In the genomic region with DNA sequence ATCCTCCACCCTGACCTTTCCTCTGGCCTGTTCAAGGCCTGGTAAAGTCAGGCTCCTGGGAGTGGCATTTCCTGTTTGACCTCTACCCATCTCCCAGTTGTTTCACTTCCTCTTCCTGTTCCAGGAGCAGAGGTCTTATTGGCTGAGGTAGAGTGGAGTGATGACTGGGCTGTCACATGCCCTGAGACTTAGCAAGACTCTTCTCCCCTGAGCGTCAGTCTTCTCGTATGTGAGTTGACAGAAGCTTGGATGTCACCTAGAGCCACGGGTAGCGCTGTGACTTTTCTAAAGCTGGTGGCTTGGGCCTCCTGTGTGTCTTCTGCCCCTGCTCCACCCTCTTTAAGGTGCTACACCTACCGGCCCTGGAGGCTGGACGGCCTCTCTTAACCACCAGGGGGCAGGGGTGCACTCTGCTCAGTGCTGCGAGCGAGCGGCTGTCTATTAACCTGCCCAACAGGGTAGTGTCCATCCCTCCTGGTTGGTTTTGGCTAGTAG, we compare ENCODE assay signal across 8 mouse cellular contexts. TPM values are rescaled to one million over a fixed set of nuclear protein-coding genes. Genes with fewer than 3 reads are reported as not detected.
DNase-seq lines count a peak whose midpoint lies in the region; ATAC-seq and TF ChIP-seq lines count a peak whose summit lies in the region.

No protein-coding gene starts in this region.

- peak; percentile 69 for ATAC-seq in liver, embryonic 12.5 days
- no peak for ATAC-seq in neural tube, embryonic 11.5 days (ENCODE audit: insufficient read depth, low FRiP score, low TSS enrichment)

- 14% methylated on average over 9 of the region's 9 CpGs for WGBS in kidney, adult 2 months
- WGBS in liver, embryonic 12.5 days (ENCODE audit: insufficient replicate concordance) = 11% methylated on average over 9 of the region's 9 CpGs
- 27% methylated on average over 9 of the region's 9 CpGs for WGBS in neural tube, embryonic 11.5 days

- H3K9ac ChIP-seq in liver, embryonic 12.5 days = no peak overlapping the region
- no peak overlapping the region for H3K9ac ChIP-seq in neural tube, embryonic 11.5 days (ENCODE audit: low read length)

- no peak; the same call in 1 of the 2 replicates for TF ChIP-seq POLR2A in testis, adult 2 months (IDR thresholded peaks at IDR 0.05; ENCODE audit: control insufficient read depth, low read depth, low read length)
- TF ChIP-seq POLR2A in kidney, adult 2 months (IDR thresholded peaks at IDR 0.05; ENCODE audit: low read depth, low read length) = no peak

- no peaks in the 10 kb centered on the region for H3K27me3 ChIP-seq in testis, adult 2 months (ENCODE audit: control insufficient read depth, insufficient read depth, low read length)
- no peaks in the 10 kb centered on the region for H3K27me3 ChIP-seq in kidney, adult 2 months (replicated peaks; ENCODE audit: control insufficient read depth, insufficient read depth, low read length)
- peaks cover 20% of the 10 kb centered on the region for H3K27me3 ChIP-seq in liver, embryonic 12.5 days (replicated peaks)
- H3K27me3 ChIP-seq in neural tube, embryonic 11.5 days (ENCODE audit: control insufficient read depth, insufficient read depth, low read length) = no peaks in the 10 kb centered on the region

- H3K4me1 ChIP-seq in testis, adult 2 months (ENCODE audit: control insufficient read depth, insufficient read depth, low read length) = peaks cover 2% of the 10 kb centered on the region; the same call in 1 of the 2 replicates
- H3K4me1 ChIP-seq in kidney, adult 2 months (ENCODE audit: control insufficient read depth, insufficient read depth, low read length) = peaks cover 5% of the 10 kb centered on the region; the same call in 1 of the 2 replicates
- peaks cover 61% of the 10 kb centered on the region for H3K4me1 ChIP-seq in liver, embryonic 12.5 days
- peaks cover 11% of the 10 kb centered on the region; the same call in 1 of the 2 replicates for H3K4me1 ChIP-seq in neural tube, embryonic 11.5 days (ENCODE audit: control insufficient read depth, insufficient read depth, low read length)

- no peak for DNase-seq in testis, postnatal 14 days (ENCODE audit: low spot score)
- DNase-seq in cerebellum, adult 8-10 months = peak; percentile 54
- peak; percentile 78 for DNase-seq in gastrocnemius, postnatal 14 days
- peak; percentile 85 for DNase-seq in kidney, adult 2 months
- DNase-seq in neural tube, embryonic 11.5 days (ENCODE audit: low spot score) = peak; percentile 72
- DNase-seq in testis, postnatal 10 days (ENCODE audit: low spot score) = peak; percentile 88

- no peak overlapping the region for H3K27ac ChIP-seq in testis, adult 2 months (ENCODE audit: control insufficient read depth, insufficient read depth, low read depth, low read length)
- 0 out of 2 replicates have a peak overlapping the region, but pooled peaks have one; percentile 12 for H3K27ac ChIP-seq in kidney, adult 2 months (ENCODE audit: insufficient read depth, low read depth, low read length)
- peak overlapping the region; percentile 16; the same call in 1 of the 2 replicates for H3K27ac ChIP-seq in liver, embryonic 12.5 days
- H3K27ac ChIP-seq in neural tube, embryonic 11.5 days (ENCODE audit: low read depth, low read length) = no peak overlapping the region

- peak; percentile 69; the same call in 1 of the 2 replicates for TF ChIP-seq CTCF in testis, adult 2 months (IDR thresholded peaks at IDR 0.05; ENCODE audit: control insufficient read depth, insufficient read depth, insufficient replicate concordance, low read depth, low read length)
- TF ChIP-seq CTCF in kidney, adult 2 months (conservative IDR thresholded peaks at IDR 0.05; ENCODE audit: insufficient read depth, insufficient read length, low read depth, low read length) = peak; percentile 87

- no peaks in the 10 kb centered on the region for H3K36me3 ChIP-seq in testis, adult 2 months (ENCODE audit: control insufficient read depth, insufficient read depth, low read length)
- no peaks in the 10 kb centered on the region for H3K36me3 ChIP-seq in kidney, adult 2 months (ENCODE audit: control insufficient read depth, insufficient read depth, low read length)
- H3K36me3 ChIP-seq in liver, embryonic 12.5 days = peaks cover 30% of the 10 kb centered on the region
- H3K36me3 ChIP-seq in neural tube, embryonic 11.5 days (ENCODE audit: control insufficient read depth, insufficient read depth, low read length) = peaks cover 3% of the 10 kb centered on the region

- peak overlapping the region; percentile 35 for H3K4me2 ChIP-seq in liver, embryonic 12.5 days
- H3K4me2 ChIP-seq in neural tube, embryonic 11.5 days (ENCODE audit: low read depth) = no peak overlapping the region

- intact Hi-C loops in gastrocnemius, postnatal 14 days (cut with DNase I; ENCODE audit: low total_unique reads) = loop anchor here (2.0 to 5.0 kb wide), 2 partner anchors 54 to 76 kb away; a partner anchor contains a TSS

- H3K9me3 ChIP-seq in liver, embryonic 12.5 days (replicated peaks) = no peaks in the 10 kb centered on the region
- no peaks in the 10 kb centered on the region for H3K9me3 ChIP-seq in neural tube, embryonic 11.5 days (ENCODE audit: control insufficient read depth, low read length)

- H3K4me3 ChIP-seq in testis, adult 2 months (ENCODE audit: control insufficient read depth, low read depth, low read length) = no peak overlapping the region
- H3K4me3 ChIP-seq in kidney, adult 2 months (ENCODE audit: insufficient read depth, low read depth, low read length) = no peak overlapping the region
- no peak overlapping the region for H3K4me3 ChIP-seq in liver, embryonic 12.5 days
- no peak overlapping the region for H3K4me3 ChIP-seq in neural tube, embryonic 11.5 days (ENCODE audit: low read depth, low read length)

RNA-seq across cellular contexts. Expression of a gene that starts 6.8 kb away (rescaled TPM):
- polyA plus RNA-seq in testis, adult 2 months (2012; rRNA removed) = 104 and 150 TPM in 2 replicates
- total RNA-seq in gastrocnemius, postnatal 14 days (2021) = 100 to 1,000 TPM; 143 to 179 TPM
- 30.0 and 45.6 TPM in 2 replicates for polyA plus RNA-seq in kidney, adult 2 months (2012; rRNA removed)
- 109 and 122 TPM in 2 replicates for polyA plus RNA-seq in liver, embryonic 12.5 days (2016; fragmentation: Nextera tagmentation; extraction: Ambion mirVana)
- 77.0 and 81.1 TPM in 2 replicates for polyA plus RNA-seq in neural tube, embryonic 11.5 days (2014; fragmentation: Nextera tagmentation; extraction: Ambion mirVana)

RNA-seq across cellular contexts. Expression of a gene that starts 7.7 kb away (rescaled TPM):
- polyA plus RNA-seq in testis, adult 2 months (2012; rRNA removed) = 245 and 266 TPM in 2 replicates
- 10 to 100 TPM; 21.2 to 23.4 TPM for total RNA-seq in gastrocnemius, postnatal 14 days (2021)
- 60.5 and 63.1 TPM in 2 replicates for polyA plus RNA-seq in kidney, adult 2 months (2012; rRNA removed)
- 22.5 and 24.4 TPM in 2 replicates for polyA plus RNA-seq in liver, embryonic 12.5 days (2016; fragmentation: Nextera tagmentation; extraction: Ambion mirVana)
- polyA plus RNA-seq in neural tube, embryonic 11.5 days (2014; fragmentation: Nextera tagmentation; extraction: Ambion mirVana) = 112 and 115 TPM in 2 replicates

RNA-seq across cellular contexts. Expression of a gene that starts 52.0 kb away (rescaled TPM):
- 3.3 and 3.7 TPM in 2 replicates for polyA plus RNA-seq in testis, adult 2 months (2012; rRNA removed)
- 10 to 100 TPM; 10.7 to 32.2 TPM for total RNA-seq in gastrocnemius, postnatal 14 days (2021)
- 10.5 and 13.5 TPM in 2 replicates for polyA plus RNA-seq in kidney, adult 2 months (2012; rRNA removed)
- polyA plus RNA-seq in liver, embryonic 12.5 days (2016; fragmentation: Nextera tagmentation; extraction: Ambion mirVana) = 12.9 and 15.1 TPM in 2 replicates
- 26.1 and 28.0 TPM in 2 replicates for polyA plus RNA-seq in neural tube, embryonic 11.5 days (2014; fragmentation: Nextera tagmentation; extraction: Ambion mirVana)

Comparison
In these comparisons a context has a peak if more than half of its experiments do, and no peak if none do; other contexts are left out.
1. H3K27ac ChIP-seq: peak in kidney, adult 2 months (single experiment) and liver, embryonic 12.5 days (single experiment); none in testis, adult 2 months (single experiment) and neural tube, embryonic 11.5 days (single experiment).